Mouse (Mus musculus) lung, postnatal 0 days (tissue): Measurements from ENCODE around the gene Efcab7. TPM values are rescaled to one million over a fixed set of nuclear protein-coding genes. Genes with fewer than 3 reads are reported as not detected.

Source experiments
- ATAC-seq: fragments of 200-750 bp; cut with Nextera tagmentation; 2 replicates; pipeline ENCODE4 v1.8.0; 2017; ENCODE audit warnings: moderate library complexity
- DNase-seq: peaks from one replicate; pipeline ENCODE4 v3.0.0-alpha.2; 2016; ENCODE audit warnings: low spot score
- H3K27ac ChIP-seq: fragments of 300-500 bp; sonication (generic); 2 replicates; pipeline ENCODE4 v1.5.1; 2014; ENCODE audit warnings: antibody characterized with exemption, mild to moderate bottlenecking, low read length, mixed read lengths
- H3K27me3 ChIP-seq: fragments of 300-500 bp; sonication (generic); replicated peaks from 2 replicates; pipeline ENCODE4 v1.6.1; 2014; ENCODE audit warnings: low read length, mixed read lengths; ENCODE audit not compliant: insufficient read depth
- H3K36me3 ChIP-seq: fragments of 300-500 bp; sonication (generic); 2 replicates; pipeline ENCODE4 v1.6.1; 2014; ENCODE audit warnings: low read length, mixed read lengths; ENCODE audit not compliant: insufficient read depth
- H3K4me1 ChIP-seq: fragments of 300-500 bp; sonication (generic); 2 replicates; pipeline ENCODE4 v1.6.1; 2014; ENCODE audit warnings: antibody characterized with exemption, low read depth, low read length, mixed read lengths; ENCODE audit not compliant: insufficient read depth
- H3K4me2 ChIP-seq: fragments of 300-500 bp; sonication (generic); replicated peaks from 2 replicates; pipeline ENCODE4 v1.6.1; 2014; ENCODE audit warnings: low read depth, mild to moderate bottlenecking, low read length, moderate library complexity, mixed read lengths
- H3K4me3 ChIP-seq: fragments of 300-500 bp; sonication (generic); 2 replicates; pipeline ENCODE4 v1.5.1; 2014; ENCODE audit warnings: low read depth, low read length
- H3K9ac ChIP-seq: fragments of 300-500 bp; sonication (generic); replicated peaks from 2 replicates; pipeline ENCODE4 v1.6.1; 2014; ENCODE audit warnings: low read depth, mild to moderate bottlenecking
- H3K9me3 ChIP-seq: fragments of 300-500 bp; sonication (generic); 2 replicates; pipeline ENCODE4 v1.6.1; 2016; ENCODE audit warnings: low read length, mixed read lengths
- CTCF ChIP-seq: IDR thresholded peaks from 2 replicates; pipeline ENCODE4 v1.5.1; 2016; ENCODE audit warnings: antibody characterized with exemption, mild to moderate bottlenecking
- EP300 ChIP-seq: IDR thresholded peaks from 2 replicates; pipeline ENCODE4 v1.6.1; 2016; ENCODE audit warnings: antibody characterized with exemption, mild to moderate bottlenecking, control low read depth
- WGBS: fragments of 180-500 bp; shearing (Covaris S2); extraction: QIAGEN DNeasy Blood & Tissue Kit; methylation state at CpG from one replicate; pipeline ENCODE4 v1.1.7; 2014; 5-methylcytosine and 5-hydroxymethylcytosine counted together
- polyA plus RNA-seq: library from polyadenylated mRNA; unstranded; fragments of >200 nt; fragmentation: Nextera tagmentation; extraction: Ambion mirVana; gene quantifications from 2 replicates; pipeline ENCODE4 v1.2.1, GENCODE M21; 2015

Gene Efcab7
- polyA plus RNA-seq, 1 experiment from 2014 or later = 11.3 TPM

DNA sequence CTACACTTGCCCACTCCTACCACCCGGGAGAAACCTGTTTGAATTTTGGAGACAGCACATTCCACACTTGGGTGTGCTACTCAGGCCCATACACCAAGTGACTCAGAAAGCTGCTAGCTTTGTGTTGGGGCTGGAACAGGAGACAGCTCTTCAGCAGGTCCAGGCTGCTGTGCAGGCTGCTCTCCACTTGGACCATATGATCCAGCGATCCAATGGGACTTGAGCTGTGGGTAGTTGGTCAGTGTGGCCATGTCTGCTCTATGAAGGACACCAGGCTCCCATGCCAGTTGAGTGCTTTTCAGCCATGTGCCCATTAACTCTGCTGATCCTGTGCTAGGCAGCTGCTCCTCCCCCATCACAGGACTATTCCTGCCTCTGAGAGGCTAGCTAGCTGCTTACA, 124.9 kb downstream of the Efcab7 start:
- H3K36me3 ChIP-seq = no peaks in the 10 kb centered on the region
- H3K4me3 ChIP-seq = no peak overlapping the region
- DNase-seq = no peak
- TF ChIP-seq CTCF (no peak), EP300 (no peak)
- WGBS = 67% methylated on average over 2 of the region's 2 CpGs
- no peak overlapping the region for H3K27ac ChIP-seq
- no peaks in the 10 kb centered on the region for H3K4me1 ChIP-seq
- no peaks in the 10 kb centered on the region for H3K27me3 ChIP-seq
- no peak overlapping the region for H3K4me2 ChIP-seq
- ATAC-seq = peak; percentile 57
- no peaks in the 10 kb centered on the region for H3K9me3 ChIP-seq
- no peak overlapping the region for H3K9ac ChIP-seq

DNA sequence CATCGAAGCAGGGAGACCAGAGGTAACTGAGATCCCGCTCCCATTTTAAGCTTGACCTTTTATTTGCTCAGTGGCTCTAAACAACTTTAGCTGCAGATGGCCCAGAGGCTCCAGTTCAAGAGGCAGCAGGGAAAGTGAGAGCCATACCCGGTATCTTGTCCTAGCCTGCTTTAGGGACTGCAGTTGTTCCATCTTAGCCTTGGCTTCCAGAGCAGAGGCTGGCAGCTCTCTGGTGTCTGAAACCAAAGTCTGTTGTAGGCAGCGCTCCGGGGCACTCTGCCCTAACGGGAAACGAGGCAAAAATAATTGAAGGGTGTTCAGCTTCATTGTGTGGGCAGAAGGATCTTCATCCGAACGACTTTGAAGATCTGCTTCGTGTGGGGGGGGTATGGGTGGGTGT, 126.4 kb downstream of the Efcab7 start:
- Histone ChIP-seq H3K4me2 (no peak overlapping the region), H3K4me1 (no peaks in the 10 kb centered on the region), H3K27ac (no peak overlapping the region), H3K4me3 (no peak overlapping the region), H3K9ac (no peak overlapping the region), H3K9me3 (no peaks in the 10 kb centered on the region), H3K36me3 (no peaks in the 10 kb centered on the region), H3K27me3 (no peaks in the 10 kb centered on the region)
- no peak for TF ChIP-seq CTCF
- no peak for TF ChIP-seq EP300
- no peak for ATAC-seq
- 84% methylated on average over 10 of the region's 10 CpGs for WGBS
- DNase-seq = no peak

DNA sequence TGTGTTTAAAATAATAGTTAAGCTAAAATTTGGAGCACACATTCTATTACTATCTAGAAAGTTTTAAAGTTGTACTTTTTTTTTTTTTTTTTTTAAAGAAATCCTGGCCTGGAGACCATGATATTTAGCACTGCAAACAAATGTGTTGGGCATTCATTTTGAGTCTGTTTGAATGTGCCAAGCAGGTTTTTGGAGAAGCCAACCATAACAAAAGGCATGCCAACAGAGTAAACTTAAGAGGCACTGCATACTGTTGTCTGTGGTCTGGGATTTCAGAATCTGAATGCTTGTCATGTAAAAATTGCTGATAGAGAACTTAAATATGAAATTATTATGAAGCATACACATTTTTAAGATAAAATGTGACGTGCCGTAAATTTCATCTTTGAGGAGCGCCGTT, 128.2 kb downstream of the Efcab7 start:
- Histone ChIP-seq H3K9me3 (no peaks in the 10 kb centered on the region), H3K9ac (no peak overlapping the region), H3K4me2 (no peak overlapping the region), H3K36me3 (no peaks in the 10 kb centered on the region), H3K4me1 (no peaks in the 10 kb centered on the region), H3K27ac (no peak overlapping the region), H3K27me3 (no peaks in the 10 kb centered on the region), H3K4me3 (no peak overlapping the region)
- no peak for TF ChIP-seq EP300
- no peak for TF ChIP-seq CTCF
- WGBS = 83% methylated on average over 4 of the region's 4 CpGs
- ATAC-seq = no peak
- no peak for DNase-seq

DNA sequence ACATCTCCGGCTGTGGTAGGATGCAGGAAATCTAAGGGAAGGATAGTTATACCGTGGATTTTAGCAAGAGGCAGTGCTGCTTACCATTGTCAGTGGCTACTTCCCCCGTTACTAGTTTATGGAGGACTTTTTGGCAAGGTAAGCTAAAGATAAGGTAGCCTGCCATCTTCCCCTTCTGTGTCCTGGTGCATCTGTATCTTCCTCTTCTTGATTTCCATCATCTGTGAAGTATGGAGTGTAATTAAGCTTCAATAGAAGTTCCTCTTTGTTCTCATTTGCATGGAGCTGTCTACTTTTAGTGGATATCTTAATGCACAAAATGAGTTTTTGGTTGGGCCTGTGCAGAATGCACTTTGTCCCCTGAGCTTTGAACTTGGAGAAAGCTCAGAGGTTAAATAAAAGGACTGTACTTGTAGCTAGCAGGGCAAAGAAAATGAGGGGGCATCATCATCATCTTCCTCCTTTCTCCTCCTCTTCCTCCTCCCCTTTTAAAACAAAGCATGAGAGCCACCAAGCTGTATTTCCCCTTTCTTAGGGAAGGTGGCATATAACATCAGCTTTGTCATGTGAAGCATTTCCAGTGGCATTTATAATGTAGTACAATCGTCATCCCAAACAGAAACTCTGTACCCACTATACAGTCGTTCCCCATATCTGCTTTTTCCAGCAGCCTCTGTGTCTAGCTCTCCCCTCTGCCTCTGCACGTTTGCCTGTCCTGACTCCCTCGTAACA, 129.3 kb downstream of the Efcab7 start:
- no peak overlapping the region for H3K9ac ChIP-seq
- H3K27me3 ChIP-seq = no peaks in the 10 kb centered on the region
- no peak overlapping the region for H3K4me2 ChIP-seq
- DNase-seq = no peak
- no peak overlapping the region for H3K27ac ChIP-seq
- WGBS = 77% methylated on average over 7 of the region's 7 CpGs
- H3K9me3 ChIP-seq = no peaks in the 10 kb centered on the region
- H3K36me3 ChIP-seq = no peaks in the 10 kb centered on the region
- no peaks in the 10 kb centered on the region for H3K4me1 ChIP-seq
- TF ChIP-seq CTCF (no peak), EP300 (no peak)
- no peak for ATAC-seq
- H3K4me3 ChIP-seq = no peak overlapping the region

DNA sequence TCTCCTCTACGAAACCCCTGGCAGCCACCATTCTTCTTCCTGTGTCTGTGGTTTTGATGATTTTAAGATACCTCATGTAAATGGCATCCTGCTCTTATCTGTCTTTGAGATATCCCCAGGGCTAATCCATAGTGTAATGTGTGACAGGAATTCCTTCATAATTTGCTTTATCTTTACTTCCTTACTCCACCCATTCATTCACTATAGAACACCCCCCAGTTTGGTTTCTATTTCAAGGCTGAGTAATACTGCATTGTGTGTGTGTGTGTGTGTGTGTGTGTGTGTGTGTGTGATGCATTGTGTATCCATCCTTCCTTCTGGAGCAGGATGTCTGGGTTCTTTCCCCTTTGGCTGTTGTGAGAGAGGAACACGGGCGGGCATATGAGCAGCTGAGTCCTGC, 130.3 kb downstream of the Efcab7 start:
- WGBS = 58% methylated on average over 3 of the region's 3 CpGs
- Histone ChIP-seq H3K4me1 (no peaks in the 10 kb centered on the region), H3K4me2 (no peak overlapping the region), H3K36me3 (0 out of 2 replicates have a peak, but pooled peaks cover 3% of the 10 kb centered on the region), H3K27ac (no peak overlapping the region), H3K4me3 (no peak overlapping the region), H3K9me3 (no peaks in the 10 kb centered on the region), H3K9ac (no peak overlapping the region), H3K27me3 (no peaks in the 10 kb centered on the region)
- TF ChIP-seq CTCF (no peak), EP300 (no peak)
- no peak for DNase-seq
- ATAC-seq = 0 out of 2 replicates have a peak, but pooled peaks have one; percentile 5

Other genes starting within 250 kb of the Efcab7 start
- 0.05 TPM in 1 of 2 replicates, not detected in the other for gene Foxd3, start 172.9 kb upstream of the Efcab7 start, polyA plus RNA-seq
- 7.3 and 10.0 TPM in 2 replicates for gene Alg6, start 113.5 kb upstream of the Efcab7 start, polyA plus RNA-seq
- gene Pgm1, start 100.2 kb downstream of the Efcab7 start, polyA plus RNA-seq = 76.3 and 81.6 TPM in 2 replicates
- gene Itgb3bp, start 100.6 kb downstream of the Efcab7 start, polyA plus RNA-seq = 11.9 and 13.5 TPM in 2 replicates